Mouse (Mus musculus) 3134 (cell line): Measurements from ENCODE around the gene Rlbp1.

ENCODE experiments used
- DNase-seq: peaks from one replicate; pipeline ENCODE4 v3.0.0-alpha.2; 2011; ENCODE audit warnings: low spot score; ENCODE audit not compliant: insufficient read length; ENCODE audit errors: extremely low read depth

Rlbp1 gene

GRCm38 (mm10) chr7:79328769-79329168 is 58.1 kb downstream of the Rlbp1 start:
- no peak for DNase-seq
